Comparison of ENCODE assay signal across 32 mouse cellular contexts in genomic region chr4:137235368-137235767, GRCm38 (mm10). TPM values are rescaled to one million over a fixed set of nuclear protein-coding genes. Genes with fewer than 3 reads are reported as not detected.
DNase-seq lines count a peak whose midpoint lies in the region; ATAC-seq and TF ChIP-seq lines count a peak whose summit lies in the region.
"Had no signal": no experiment of that assay in that cellular context is flagged by ENCODE, and none has a peak within 500 bp of the region (broad histone marks: within the 10 kb centered on the region; RNA-seq: fewer than 3 reads in every experiment).

No protein-coding gene starts in this region.

- DNase-seq in heart, adult 11 months, result peak; percentile 70
- DNase-seq in left cerebral cortex, postnatal 36 days (ENCODE audit: low spot score in 2 of 2), result peak; percentile 32 to 33
- no peak for DNase-seq in left cerebral cortex, adult 11 months (ENCODE audit: low spot score)
- DNase-seq in brain, adult 2 months (ENCODE audit: low read depth, low spot score), result peak; percentile 37
- DNase-seq in stomach, postnatal 0 days (ENCODE audit: low spot score), result no peak
- DNase-seq: adrenal gland, postnatal 14 days; cerebellum, adult 18-20 months; cerebellum, postnatal 10 days; gastrocnemius, postnatal 14 days; heart, postnatal 36 days; kidney, adult 2 months; kidney, postnatal 36 days; lung, embryonic 14.5 days; lung, postnatal 14 days; midbrain, embryonic 14.5 days; thymus, adult 18-20 months; thymus, postnatal 36 days had no signal

- no peak overlapping the region for H3K4me2 ChIP-seq in heart, embryonic 11.5 days
- H3K4me2 ChIP-seq in stomach, postnatal 0 days (replicated peaks; ENCODE audit: low read depth), result no peak overlapping the region
- H3K4me2 ChIP-seq in midbrain, embryonic 16.5 days (ENCODE audit: low read length), result no peak overlapping the region
- H3K4me2 ChIP-seq: embryonic facial prominence, embryonic 13.5 days; forebrain, embryonic 15.5 days; hindbrain, embryonic 12.5 days; intestine, embryonic 15.5 days; limb, embryonic 12.5 days; liver, embryonic 15.5 days; lung, embryonic 14.5 days had no signal

- H3K9ac ChIP-seq in heart, embryonic 11.5 days (ENCODE audit: low read depth, low read length), result no peak overlapping the region
- no peak overlapping the region for H3K9ac ChIP-seq in stomach, postnatal 0 days (ENCODE audit: low read length)
- H3K9ac ChIP-seq in midbrain, embryonic 16.5 days (ENCODE audit: low read depth, low read length), result no peak overlapping the region
- H3K9ac ChIP-seq: embryonic facial prominence, embryonic 13.5 days; forebrain, embryonic 15.5 days; hindbrain, embryonic 12.5 days; intestine, embryonic 15.5 days; limb, embryonic 12.5 days; liver, embryonic 15.5 days; lung, embryonic 14.5 days had no signal

- 0 out of 2 replicates have a peak, but pooled peaks cover 2% of the 10 kb centered on the region for H3K4me1 ChIP-seq in heart, embryonic 11.5 days (ENCODE audit: control insufficient read depth, insufficient read depth, low read length)
- peaks cover 8% of the 10 kb centered on the region; the same call in 1 of the 2 replicates for H3K4me1 ChIP-seq in stomach, postnatal 0 days (replicated peaks; ENCODE audit: control insufficient read depth, insufficient read depth)
- H3K4me1 ChIP-seq in midbrain, embryonic 16.5 days (ENCODE audit: control insufficient read depth, insufficient read depth, low read length), result 0 out of 2 replicates have a peak, but pooled peaks cover 2% of the 10 kb centered on the region
- H3K4me1 ChIP-seq: forebrain, embryonic 10.5 days; limb, embryonic 12.5 days had no signal

- intact Hi-C loops in left cerebral cortex, postnatal 36 days (cut with DNase I), result no loop called here

- no peak overlapping the region for H3K4me3 ChIP-seq in heart, embryonic 11.5 days (ENCODE audit: low read depth, low read length)
- no peak overlapping the region for H3K4me3 ChIP-seq in stomach, postnatal 0 days (ENCODE audit: low read depth, low read length)
- no peak overlapping the region for H3K4me3 ChIP-seq in midbrain, embryonic 16.5 days (ENCODE audit: low read depth, low read length)
- H3K4me3 ChIP-seq: embryonic facial prominence, embryonic 13.5 days; forebrain, embryonic 10.5 days; forebrain, embryonic 15.5 days; heart, embryonic 10.5 days; hindbrain, embryonic 12.5 days; intestine, embryonic 15.5 days; limb, embryonic 12.5 days; liver, embryonic 15.5 days had no signal

- H3K27ac ChIP-seq in heart, embryonic 11.5 days (ENCODE audit: low read depth, low read length), result no peak overlapping the region
- H3K27ac ChIP-seq in stomach, postnatal 0 days (replicated peaks), result 0 out of 2 replicates have a peak overlapping the region, but pooled peaks have one; percentile 35
- no peak overlapping the region for H3K27ac ChIP-seq in midbrain, embryonic 16.5 days (ENCODE audit: low read length)
- H3K27ac ChIP-seq: embryonic facial prominence, embryonic 13.5 days; forebrain, embryonic 10.5 days; forebrain, embryonic 15.5 days; heart, embryonic 10.5 days; hindbrain, embryonic 12.5 days; hindbrain, postnatal 0 days; intestine, embryonic 15.5 days; limb, embryonic 12.5 days; liver, embryonic 15.5 days had no signal

- no peaks in the 10 kb centered on the region for H3K36me3 ChIP-seq in heart, embryonic 11.5 days (ENCODE audit: control insufficient read depth, insufficient read depth, low read length)
- H3K36me3 ChIP-seq in stomach, postnatal 0 days (ENCODE audit: control insufficient read depth, insufficient read depth, low read length), result no peaks in the 10 kb centered on the region
- no peaks in the 10 kb centered on the region for H3K36me3 ChIP-seq in midbrain, embryonic 16.5 days (ENCODE audit: control insufficient read depth, insufficient read depth, low read length)
- H3K36me3 ChIP-seq: embryonic facial prominence, embryonic 13.5 days; forebrain, embryonic 10.5 days; forebrain, embryonic 15.5 days; heart, embryonic 10.5 days; hindbrain, embryonic 12.5 days; intestine, embryonic 15.5 days; limb, embryonic 12.5 days; liver, embryonic 15.5 days had no signal

- TF ChIP-seq CTCF in stomach, postnatal 0 days (IDR thresholded peaks at IDR 0.05; ENCODE audit: low read depth), result 0 out of 2 replicates have a peak, but pooled peaks have one; percentile 1

- WGBS in heart, embryonic 11.5 days (ENCODE audit: insufficient replicate concordance), result 65% methylated on average over 9 of the region's 9 CpGs
- 44% methylated on average over 9 of the region's 9 CpGs for WGBS in stomach, postnatal 0 days
- 54% methylated on average over 9 of the region's 9 CpGs for WGBS in midbrain, embryonic 16.5 days

- TF ChIP-seq EP300 in stomach, postnatal 0 days (optimal IDR thresholded peaks at IDR 0.05), result peak; percentile 31

- peaks cover 3% of the 10 kb centered on the region for H3K9me3 ChIP-seq in heart, embryonic 11.5 days (replicated peaks; ENCODE audit: control insufficient read depth, low read length)
- H3K9me3 ChIP-seq in stomach, postnatal 0 days (ENCODE audit: control insufficient read depth, low read length), result no peaks in the 10 kb centered on the region
- peaks cover 7% of the 10 kb centered on the region; the same call in 1 of the 2 replicates for H3K9me3 ChIP-seq in midbrain, embryonic 16.5 days (replicated peaks; ENCODE audit: control insufficient read depth, low read length, poor library complexity, severe bottlenecking)
- H3K9me3 ChIP-seq: forebrain, embryonic 15.5 days; intestine, embryonic 15.5 days; liver, embryonic 15.5 days had no signal

- H3K27me3 ChIP-seq in heart, embryonic 11.5 days (ENCODE audit: control insufficient read depth, insufficient read depth, low read length), result no peaks in the 10 kb centered on the region
- H3K27me3 ChIP-seq in stomach, postnatal 0 days (ENCODE audit: control insufficient read depth, insufficient read depth, low read length), result no peaks in the 10 kb centered on the region
- H3K27me3 ChIP-seq in midbrain, embryonic 16.5 days (ENCODE audit: control insufficient read depth, insufficient read depth, low read depth, low read length), result no peaks in the 10 kb centered on the region
- H3K27me3 ChIP-seq: embryonic facial prominence, embryonic 13.5 days; forebrain, embryonic 15.5 days; hindbrain, embryonic 12.5 days; intestine, embryonic 15.5 days; limb, embryonic 12.5 days; liver, embryonic 15.5 days had no signal

- ATAC-seq in heart, embryonic 11.5 days (replicated peaks; ENCODE audit: insufficient number of reproducible peaks, low FRiP score, low TSS enrichment), result no peak
- ATAC-seq in stomach, postnatal 0 days (ENCODE audit: low FRiP score, low TSS enrichment), result no peak; the same call in 1 of the 2 replicates
- no peak for ATAC-seq in midbrain, embryonic 16.5 days
- ATAC-seq: CD4-positive, CD25-positive, alpha-beta regulatory T cell, adult 4 months; forebrain, embryonic 15.5 days; hindbrain, postnatal 0 days; intestine, embryonic 15.5 days had no signal

RNA-seq across cellular contexts. Expression of gene Wnt4, which starts 41.9 kb away (rescaled TPM):
- 2.2 and 2.9 TPM in 2 replicates for polyA plus RNA-seq in heart, embryonic 11.5 days (2014; fragmentation: Nextera tagmentation; extraction: Ambion mirVana)
- 10 to 100 TPM; 13.1 to 14.0 TPM for total RNA-seq in left cerebral cortex, postnatal 36 days (2021)
- 45.3 and 59.7 TPM in 2 replicates for polyA plus RNA-seq in stomach, postnatal 0 days (2015; fragmentation: Nextera tagmentation; extraction: Ambion mirVana)
- 1.6 and 2.7 TPM in 2 replicates for polyA plus RNA-seq in midbrain, embryonic 16.5 days (2015; fragmentation: Nextera tagmentation; extraction: Ambion mirVana)
- total RNA-seq: common myeloid progenitor, adult 5-6 weeks; granulocyte monocyte progenitor cell, adult 5-6 weeks; neutrophil, adult 5-6 weeks had no signal

Comparison
In these comparisons a context has a peak if more than half of its experiments do, and no peak if none do; other contexts are left out.
1. DNase-seq: peak in heart, adult 11 months (single experiment), left cerebral cortex, postnatal 36 days (2 of 2) and brain, adult 2 months (single experiment); none in left cerebral cortex, adult 11 months (single experiment) and stomach, postnatal 0 days (single experiment).
2. RNA of gene Wnt4, which starts 41.9 kb away (polyA plus RNA-seq): 45.3 to 59.7 TPM in stomach, postnatal 0 days; 1.6 to 2.7 TPM in midbrain, embryonic 16.5 days and 2.2 to 2.9 TPM in heart, embryonic 11.5 days; every median in the first group is over 10 times any median in the second.